Mouse (Mus musculus): ENCODE data around the gene Glis2.

DNA sequence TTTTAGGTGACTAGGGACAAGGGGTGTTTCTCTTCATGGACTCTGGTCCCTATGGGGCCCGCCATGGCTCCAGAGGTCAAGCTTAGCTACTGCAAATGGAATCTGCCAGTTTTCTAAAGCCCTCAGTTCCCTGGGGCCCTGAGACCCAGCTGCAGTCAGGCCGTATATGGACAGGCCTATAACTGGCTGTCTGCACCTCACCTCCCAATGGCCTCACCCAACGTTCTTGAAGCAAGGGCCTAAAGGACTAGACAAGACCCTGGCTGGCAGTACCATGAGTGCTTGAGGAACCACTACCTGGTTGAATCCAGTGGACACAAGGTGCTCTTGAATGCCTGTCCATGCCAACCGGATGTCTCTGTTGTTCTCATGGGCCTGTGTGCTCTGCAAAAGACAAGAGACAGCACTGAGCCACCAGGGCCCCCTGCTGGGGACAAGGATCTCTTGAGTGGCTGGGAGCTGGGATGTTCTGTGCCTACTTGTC lies 60.8 kb downstream of the Glis2 start:
- no peak for TF ChIP-seq CTCF (conservative IDR thresholded peaks at IDR 0.05; ENCODE audit: low read length)
- no peak for TF ChIP-seq POU5F1 (IDR thresholded peaks at IDR 0.05; ENCODE audit: borderline replicate concordance, low read length)
- TF ChIP-seq NANOG (IDR thresholded peaks at IDR 0.05; ENCODE audit: borderline replicate concordance, low read length): no peak
